Mouse (Mus musculus) small intestine, adult 2 months (tissue): ENCODE data around the gene Ier5.

Experiments used
- CTCF ChIP-seq: fragments of 200-500 bp; IDR thresholded peaks from 2 replicates; pipeline ENCODE4 v1.5.1; 2012; ENCODE audit warnings: low read depth, mild to moderate bottlenecking, control low read depth, inconsistent platforms, low read length, moderate library complexity, mixed read lengths; ENCODE audit not compliant: insufficient replicate concordance, insufficient read length; ENCODE audit errors: extremely low read depth
- POLR2A ChIP-seq: fragments of 200-500 bp; IDR thresholded peaks from 2 replicates; pipeline ENCODE4 v1.6.1; 2012; ENCODE audit warnings: low read depth, mild to moderate bottlenecking, control low read depth, inconsistent platforms, low read length, moderate library complexity

DNA sequence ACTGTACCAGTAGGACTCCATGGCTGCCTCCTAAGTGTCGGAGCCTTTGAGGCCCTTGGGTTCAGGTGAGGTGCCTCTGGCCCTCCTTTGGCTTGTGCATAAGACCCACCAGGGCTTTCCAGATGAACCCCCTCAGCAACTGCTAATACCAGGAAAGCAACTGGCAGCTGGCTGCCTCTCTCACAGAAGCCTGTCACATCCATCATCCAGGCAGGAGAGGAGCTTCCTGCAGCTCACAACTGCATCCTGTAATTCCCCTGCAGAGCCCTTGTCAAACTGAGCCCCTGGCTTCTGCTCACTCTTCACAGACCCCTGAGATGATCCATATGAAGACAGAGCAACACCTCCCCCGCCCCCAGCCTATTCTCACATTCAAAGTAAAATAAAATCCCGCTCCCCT is 21.8 kb downstream of the Ier5 start:
- TF ChIP-seq CTCF (no peak), POLR2A (no peak)
